Mouse (Mus musculus) adrenal gland, adult (tissue): ENCODE results near the gene Dlgap1.

Experiments used
- DNase-seq, 2 experiments: peaks; one replicate each; pipeline ENCODE4 v3.0.0; 2022 to 2023; ENCODE audit warnings: low spot score in 1 of 2; ENCODE audit not compliant: inconsistent age in 2 of 2

The Dlgap1 gene

DNA sequence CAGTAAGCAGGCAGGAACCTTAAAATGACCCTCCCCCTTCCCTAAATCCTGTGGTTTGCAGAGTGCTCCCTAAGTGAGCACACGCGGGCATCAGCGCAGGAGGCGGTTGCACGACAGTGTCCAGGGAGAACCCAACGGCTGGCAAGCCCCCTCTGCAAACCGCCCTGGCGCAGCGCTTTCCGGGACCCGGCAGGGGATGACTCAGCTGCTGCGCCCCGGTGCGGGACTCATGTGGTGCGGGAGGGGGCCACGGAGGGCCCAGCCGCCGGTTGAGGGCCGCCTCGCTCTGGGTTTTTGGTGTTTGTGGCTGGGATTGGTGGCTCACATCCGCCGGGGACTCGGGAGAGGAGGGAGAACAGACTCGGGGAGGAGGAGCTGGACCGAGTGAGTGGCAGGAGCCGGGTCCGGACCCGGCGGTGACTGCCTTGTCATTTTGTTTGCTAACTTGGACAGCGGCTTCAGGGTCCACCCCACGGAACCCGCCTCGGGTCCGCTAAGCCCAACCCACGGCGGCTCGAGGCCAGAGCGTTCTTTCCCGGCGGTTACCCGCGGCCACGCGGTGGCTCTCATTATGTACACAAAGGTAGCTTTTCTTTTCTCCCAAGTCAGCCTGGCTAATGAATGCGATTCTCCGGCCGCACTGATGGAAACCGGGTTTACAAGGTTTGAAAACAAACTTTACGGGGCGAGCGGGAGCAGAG is 884.0 kb downstream of the Dlgap1 start:
- peak; percentile 93 to 96 for DNase-seq

GRCm38 (mm10) chr17:70853436-70853905 is 884.6 kb downstream of the Dlgap1 start, which contains the start of gene Tgif1:
Gene Tgif1 (minus strand): TSS chr17:70853546.
- DNase-seq: peak; percentile 76 to 92

DNA sequence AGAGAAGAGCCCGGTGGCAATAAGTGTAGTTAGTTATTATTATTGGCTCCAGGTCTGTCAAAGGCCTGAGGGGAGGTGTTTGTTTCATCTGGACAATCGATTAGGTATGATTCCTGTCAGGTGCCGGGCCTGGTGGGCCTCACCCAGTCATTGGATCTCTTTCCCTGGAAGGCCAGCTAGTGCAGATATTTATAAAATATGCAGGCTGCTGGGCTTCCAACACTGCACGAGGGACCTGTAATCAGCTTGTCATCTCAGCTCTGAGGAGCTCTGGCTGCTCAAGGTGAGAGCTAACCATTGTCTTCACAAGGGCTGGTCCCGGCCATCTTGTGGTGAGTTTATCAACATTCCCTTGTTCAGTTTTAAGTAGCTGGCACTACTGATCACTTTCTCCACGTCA is 885.1 kb downstream of the Dlgap1 start:
- DNase-seq: peak in 1 of 2 experiments; percentile 72

- peak in 1 of 2 experiments; percentile 30 for DNase-seq
Observed at GRCm38 (mm10) chr17:70856871-70857415, 888.1 kb downstream of the Dlgap1 start.

- no peak for DNase-seq
Observed at GRCm38 (mm10) chr17:70858814-70859213, 889.9 kb downstream of the Dlgap1 start.

DNA sequence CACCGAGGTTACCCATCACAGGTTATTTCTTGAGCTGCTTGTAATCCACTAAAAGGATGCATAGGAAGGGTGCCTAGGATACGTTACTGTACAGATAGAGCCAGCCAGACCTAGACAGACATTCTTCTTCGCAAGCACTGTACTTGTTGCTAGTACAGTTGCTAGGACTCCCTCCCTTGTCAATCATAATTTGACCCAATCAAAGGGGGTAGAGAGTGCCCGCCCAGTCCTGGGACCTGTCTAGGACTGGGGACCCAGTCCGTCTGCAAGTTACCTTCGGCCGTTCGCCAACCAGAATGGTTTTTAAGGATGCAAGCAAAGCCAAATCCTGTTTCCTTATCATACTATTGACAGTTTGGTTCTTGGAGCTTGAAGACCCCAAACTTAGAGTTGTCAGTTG is 895.2 kb downstream of the Dlgap1 start:
- DNase-seq: no peak

DNA sequence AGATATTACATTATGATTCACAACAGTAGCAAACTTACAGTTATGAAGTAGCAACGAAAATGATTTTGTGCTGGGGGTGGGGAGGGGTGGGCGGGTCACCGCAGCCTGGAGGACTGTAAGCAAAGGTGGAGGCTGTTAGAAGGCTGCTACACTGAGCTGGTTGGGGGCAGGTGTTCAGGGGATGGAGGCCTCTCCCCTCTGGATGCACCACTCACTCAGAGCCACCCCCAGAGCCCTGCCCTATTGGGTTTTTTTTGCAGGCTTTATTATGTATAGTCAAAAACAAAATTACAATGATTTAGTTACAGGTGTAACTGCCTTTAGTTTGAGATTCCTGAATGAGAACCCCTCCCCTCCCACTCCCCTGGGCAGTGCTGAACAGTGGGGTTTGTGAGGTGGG is 895.8 kb downstream of the Dlgap1 start:
- no peak for DNase-seq

GRCm38 (mm10) chr17:70865060-70865604 is 896.3 kb downstream of the Dlgap1 start:
- peak; percentile 23 to 59 for DNase-seq

GRCm38 (mm10) chr17:70866029-70866428 is 897.2 kb downstream of the Dlgap1 start:
- DNase-seq: no peak

- no peak for DNase-seq
Observed at GRCm38 (mm10) chr17:70866538-70867114, 897.8 kb downstream of the Dlgap1 start.

DNA sequence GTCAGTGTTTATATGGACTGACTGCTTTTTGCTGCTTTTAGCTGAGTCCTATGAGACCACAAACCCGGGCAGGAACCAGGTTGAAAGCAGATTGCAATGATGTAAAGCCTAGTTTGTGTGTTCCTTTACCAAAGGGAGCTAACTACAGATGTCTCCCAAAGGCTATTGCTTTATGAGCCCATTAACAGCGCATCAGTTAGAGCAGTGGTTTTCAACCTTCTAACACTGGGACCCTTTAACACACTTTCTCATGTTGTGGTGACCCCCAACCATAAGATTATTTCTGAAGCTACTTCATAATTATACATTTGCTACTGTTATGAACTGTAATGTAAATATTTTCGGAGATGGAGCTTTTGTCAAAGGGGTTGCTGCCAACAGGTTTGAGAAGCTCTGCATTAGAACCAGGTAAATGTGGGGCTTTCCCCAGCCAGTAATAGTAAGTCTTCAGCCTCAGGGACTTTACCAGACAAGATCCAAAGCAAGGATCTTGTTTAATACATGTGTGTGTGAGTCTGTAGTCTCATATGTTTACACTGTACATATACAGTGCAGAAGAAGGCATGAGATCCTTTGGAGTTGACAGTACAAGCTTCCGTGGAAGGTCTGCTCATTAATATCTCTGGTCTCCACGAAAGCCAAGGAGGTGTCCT is 899.8 kb downstream of the Dlgap1 start:
- no peak for DNase-seq

DNA sequence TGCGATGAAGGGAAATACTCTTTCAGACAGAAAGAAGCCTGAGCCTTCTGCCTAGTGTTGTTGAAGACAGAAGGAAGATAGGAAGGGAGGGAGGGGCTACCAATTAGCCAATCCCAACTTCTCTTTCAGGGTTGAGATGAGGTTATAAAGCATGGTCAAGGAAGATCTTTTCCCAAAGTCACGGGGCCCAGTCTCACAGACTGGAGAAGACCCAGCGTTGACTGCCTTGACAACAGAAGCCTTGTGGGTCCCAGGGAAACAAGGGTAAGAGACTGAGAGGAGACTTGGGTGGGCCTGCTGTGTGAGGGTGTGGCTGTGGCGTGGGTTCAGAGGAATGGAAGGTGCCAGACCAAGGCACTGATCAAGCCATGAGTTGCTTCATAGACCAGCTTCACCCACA is 901.7 kb downstream of the Dlgap1 start:
- DNase-seq: no peak
